Comparison of ENCODE assay signal across 13 mouse cellular contexts in genomic region chr10:86183148-86183885, GRCm38 (mm10).
DNase-seq lines count a peak whose midpoint lies in the region; ATAC-seq and TF ChIP-seq lines count a peak whose summit lies in the region.
"Had no signal": no experiment of that assay in that cellular context is flagged by ENCODE, and none has a peak within 500 bp of the region (broad histone marks: within the 10 kb centered on the region; RNA-seq: fewer than 3 reads in every experiment).

No protein-coding gene starts in this region.

- 57% methylated on average over 8 of the region's 8 CpGs for WGBS in lung, postnatal 0 days
- 37% methylated on average over 8 of the region's 8 CpGs for WGBS in embryonic facial prominence, embryonic 14.5 days
- WGBS in kidney, adult 2 months: 58% methylated on average over 8 of the region's 8 CpGs
- WGBS in limb, embryonic 13.5 days: 39% methylated on average over 8 of the region's 8 CpGs
- WGBS in liver, embryonic 12.5 days (ENCODE audit: insufficient replicate concordance): 36% methylated on average over 8 of the region's 8 CpGs
- WGBS in hindbrain, embryonic 16.5 days: 75% methylated on average over 8 of the region's 8 CpGs

- H3K27me3 ChIP-seq in lung, postnatal 0 days (replicated peaks; ENCODE audit: insufficient read depth, low read length): no peaks in the 10 kb centered on the region
- H3K27me3 ChIP-seq in embryonic facial prominence, embryonic 14.5 days (replicated peaks; ENCODE audit: control insufficient read depth, insufficient read depth, low read length): no peaks in the 10 kb centered on the region
- no peaks in the 10 kb centered on the region for H3K27me3 ChIP-seq in kidney, adult 2 months (replicated peaks; ENCODE audit: control insufficient read depth, insufficient read depth, low read length)
- no peaks in the 10 kb centered on the region for H3K27me3 ChIP-seq in limb, embryonic 13.5 days
- H3K27me3 ChIP-seq in liver, embryonic 12.5 days (replicated peaks): no peaks in the 10 kb centered on the region
- H3K27me3 ChIP-seq in hindbrain, embryonic 16.5 days (replicated peaks; ENCODE audit: control insufficient read depth, insufficient read depth, low read length): no peaks in the 10 kb centered on the region

- no peaks in the 10 kb centered on the region for H3K4me1 ChIP-seq in lung, postnatal 0 days (ENCODE audit: insufficient read depth, low read depth, low read length)
- peaks cover 10% of the 10 kb centered on the region for H3K4me1 ChIP-seq in embryonic facial prominence, embryonic 14.5 days (ENCODE audit: control insufficient read depth, insufficient read depth, low read length)
- H3K4me1 ChIP-seq in kidney, adult 2 months (ENCODE audit: control insufficient read depth, insufficient read depth, low read length): peaks cover 8% of the 10 kb centered on the region
- H3K4me1 ChIP-seq in limb, embryonic 13.5 days: peaks cover 17% of the 10 kb centered on the region
- H3K4me1 ChIP-seq in liver, embryonic 12.5 days: no peaks in the 10 kb centered on the region
- no peaks in the 10 kb centered on the region for H3K4me1 ChIP-seq in hindbrain, embryonic 16.5 days (ENCODE audit: control insufficient read depth, insufficient read depth, low read depth, low read length)

- no peaks in the 10 kb centered on the region for H3K9me3 ChIP-seq in lung, postnatal 0 days (ENCODE audit: low read length)
- H3K9me3 ChIP-seq in embryonic facial prominence, embryonic 14.5 days (ENCODE audit: control insufficient read depth, low read length): no peaks in the 10 kb centered on the region
- H3K9me3 ChIP-seq in limb, embryonic 13.5 days: no peaks in the 10 kb centered on the region
- H3K9me3 ChIP-seq in liver, embryonic 12.5 days (replicated peaks): no peaks in the 10 kb centered on the region
- no peaks in the 10 kb centered on the region for H3K9me3 ChIP-seq in hindbrain, embryonic 16.5 days (ENCODE audit: control insufficient read depth, low read length)
- H3K9me3 ChIP-seq: G1E had no signal

- no peak for TF ChIP-seq POLR2A in kidney, adult 2 months (IDR thresholded peaks at IDR 0.05; ENCODE audit: low read depth, low read length)

- TF ChIP-seq EP300 in lung, postnatal 0 days (IDR thresholded peaks at IDR 0.05): no peak

- no peak overlapping the region for H3K4me3 ChIP-seq in lung, postnatal 0 days (ENCODE audit: low read depth, low read length)
- no peak overlapping the region for H3K4me3 ChIP-seq in embryonic facial prominence, embryonic 14.5 days (ENCODE audit: low read depth, low read length)
- no peak overlapping the region for H3K4me3 ChIP-seq in kidney, adult 2 months (ENCODE audit: insufficient read depth, low read depth, low read length)
- no peak overlapping the region for H3K4me3 ChIP-seq in limb, embryonic 13.5 days
- no peak overlapping the region for H3K4me3 ChIP-seq in liver, embryonic 12.5 days
- no peak overlapping the region for H3K4me3 ChIP-seq in hindbrain, embryonic 16.5 days (ENCODE audit: low read length)

- no peaks in the 10 kb centered on the region for H3K36me3 ChIP-seq in lung, postnatal 0 days (ENCODE audit: insufficient read depth, low read length)
- H3K36me3 ChIP-seq in embryonic facial prominence, embryonic 14.5 days (ENCODE audit: control insufficient read depth, insufficient read depth, low read length): no peaks in the 10 kb centered on the region
- no peaks in the 10 kb centered on the region for H3K36me3 ChIP-seq in kidney, adult 2 months (ENCODE audit: control insufficient read depth, insufficient read depth, low read length)
- no peaks in the 10 kb centered on the region for H3K36me3 ChIP-seq in limb, embryonic 13.5 days
- no peaks in the 10 kb centered on the region for H3K36me3 ChIP-seq in liver, embryonic 12.5 days
- no peaks in the 10 kb centered on the region for H3K36me3 ChIP-seq in hindbrain, embryonic 16.5 days (ENCODE audit: control insufficient read depth, insufficient read depth, low read length)
- H3K36me3 ChIP-seq: G1E had no signal

- no peak for TF ChIP-seq CTCF in lung, postnatal 0 days (IDR thresholded peaks at IDR 0.05)
- TF ChIP-seq CTCF in kidney, adult 2 months (conservative IDR thresholded peaks at IDR 0.05; ENCODE audit: insufficient read depth, insufficient read length, low read depth, low read length): no peak

- H3K9ac ChIP-seq in lung, postnatal 0 days (replicated peaks; ENCODE audit: low read depth): no peak overlapping the region
- H3K9ac ChIP-seq in embryonic facial prominence, embryonic 14.5 days (ENCODE audit: low read depth, low read length): no peak overlapping the region
- H3K9ac ChIP-seq in limb, embryonic 13.5 days: no peak overlapping the region
- no peak overlapping the region for H3K9ac ChIP-seq in liver, embryonic 12.5 days
- no peak overlapping the region for H3K9ac ChIP-seq in hindbrain, embryonic 16.5 days (ENCODE audit: low read depth, low read length)

- H3K27ac ChIP-seq in lung, postnatal 0 days (ENCODE audit: low read length): no peak overlapping the region
- H3K27ac ChIP-seq in embryonic facial prominence, embryonic 14.5 days (replicated peaks; ENCODE audit: low read depth, low read length): peak overlapping the region; percentile 75
- H3K27ac ChIP-seq in kidney, adult 2 months (ENCODE audit: insufficient read depth, low read depth, low read length): peak overlapping the region; percentile 35
- H3K27ac ChIP-seq in limb, embryonic 13.5 days: peak overlapping the region; percentile 67; the same call in 1 of the 2 replicates
- no peak overlapping the region for H3K27ac ChIP-seq in liver, embryonic 12.5 days
- H3K27ac ChIP-seq in hindbrain, embryonic 16.5 days (ENCODE audit: low read depth, low read length): no peak overlapping the region; the same call in 1 of the 2 replicates

- H3K4me2 ChIP-seq in lung, postnatal 0 days (replicated peaks; ENCODE audit: low read depth, low read length): no peak overlapping the region
- no peak overlapping the region for H3K4me2 ChIP-seq in embryonic facial prominence, embryonic 14.5 days (ENCODE audit: low read depth, low read length)
- H3K4me2 ChIP-seq in limb, embryonic 13.5 days (replicated peaks): no peak overlapping the region
- no peak overlapping the region for H3K4me2 ChIP-seq in liver, embryonic 12.5 days
- H3K4me2 ChIP-seq in hindbrain, embryonic 16.5 days (ENCODE audit: low read length): no peak overlapping the region

- ATAC-seq in lung, postnatal 0 days: no peak
- ATAC-seq in embryonic facial prominence, embryonic 14.5 days (ENCODE audit: low read depth): peak; percentile 53; the same call in 1 of the 2 replicates
- 0 out of 2 replicates have a peak, but pooled peaks have one; percentile 36 for ATAC-seq in limb, embryonic 13.5 days (ENCODE audit: low FRiP score, low read depth)
- ATAC-seq in liver, embryonic 12.5 days: no peak
- no peak for ATAC-seq in hindbrain, embryonic 16.5 days
- ATAC-seq: intestine, embryonic 16.5 days had no signal

- peak; percentile 28 to 43 for DNase-seq in lung, adult 18-20 months
- DNase-seq in lung, postnatal 0 days (ENCODE audit: low spot score): no peak
- peak; percentile 74 for DNase-seq in embryonic facial prominence, embryonic 14.5 days (ENCODE audit: low spot score)
- DNase-seq in kidney, adult 2 months: peak; percentile 46
- DNase-seq in adipocyte (ENCODE audit: low spot score): no peak
- DNase-seq: adrenal gland, adult 2 months; cerebellum, adult 18-20 months; lung, postnatal 36 days had no signal

Comparison
In these comparisons a context has a peak if more than half of its experiments do, and no peak if none do; other contexts are left out.
1. DNase-seq: peak in lung, adult 18-20 months (2 of 2), embryonic facial prominence, embryonic 14.5 days (single experiment) and kidney, adult 2 months (single experiment); none in lung, postnatal 0 days (single experiment) and adipocyte (single experiment).
2. ATAC-seq: peak in embryonic facial prominence, embryonic 14.5 days (single experiment) and limb, embryonic 13.5 days (single experiment); none in lung, postnatal 0 days (single experiment), liver, embryonic 12.5 days (single experiment) and hindbrain, embryonic 16.5 days (single experiment).
3. H3K27ac ChIP-seq: peak in embryonic facial prominence, embryonic 14.5 days (single experiment), kidney, adult 2 months (single experiment) and limb, embryonic 13.5 days (single experiment); none in lung, postnatal 0 days (single experiment), liver, embryonic 12.5 days (single experiment) and hindbrain, embryonic 16.5 days (single experiment).